Mouse (Mus musculus) v-Abl transformed pro-B cells (cell line): ENCODE results near the gene Cfap61.

ENCODE experiments used
- in situ Hi-C, 2 experiments: fragments of 400-800 bp; cut with MboI; formaldehyde crosslinking; loops; one replicate each; pipeline ENCODE4 v1.15.1; 2025; ENCODE audit not compliant: unreplicated experiment in 2 of 2

The Cfap61 gene

GRCm38 (mm10) chr2:145944286-145944685 is 9.7 kb downstream of the Cfap61 start:
- in situ Hi-C loops = no loop called here

- in situ Hi-C loops = no loop called here
Observed at GRCm38 (mm10) chr2:145948402-145948954, 13.9 kb downstream of the Cfap61 start.

- in situ Hi-C loops = loop anchor here in 1 of 2 experiments (5.0 kb wide), 1 partner anchor 438 kb away; no protein-coding TSS in a partner anchor
Observed at GRCm38 (mm10) chr2:145949475-145950068, 15.0 kb downstream of the Cfap61 start.

GRCm38 (mm10) chr2:145950239-145950638 is 15.7 kb downstream of the Cfap61 start:
- in situ Hi-C loops = loop anchor here in 1 of 2 experiments (5.0 kb wide), 1 partner anchor 437 kb away; no protein-coding TSS in a partner anchor

GRCm38 (mm10) chr2:145952726-145953125 is 18.1 kb downstream of the Cfap61 start:
- in situ Hi-C loops = loop anchor here in 1 of 2 experiments (5.0 kb wide), 1 partner anchor 435 kb away; no protein-coding TSS in a partner anchor

- in situ Hi-C loops = loop anchor here (5.0 kb wide), 5 partner anchors 96 to 656 kb away; no protein-coding TSS in a partner anchor
Observed at GRCm38 (mm10) chr2:145955844-145956243, 21.3 kb downstream of the Cfap61 start.

GRCm38 (mm10) chr2:145956318-145956717 is 21.7 kb downstream of the Cfap61 start:
- in situ Hi-C loops = loop anchor here (5.0 kb wide), 5 partner anchors 96 to 656 kb away; no protein-coding TSS in a partner anchor

- in situ Hi-C loops = loop anchor here (5.0 kb wide), 5 partner anchors 95 to 655 kb away; no protein-coding TSS in a partner anchor
Observed at GRCm38 (mm10) chr2:145957450-145957849, 22.9 kb downstream of the Cfap61 start.

GRCm38 (mm10) chr2:145958097-145958496 is 23.5 kb downstream of the Cfap61 start:
- in situ Hi-C loops = loop anchor here (5.0 kb wide), 5 partner anchors 94 to 654 kb away; no protein-coding TSS in a partner anchor

GRCm38 (mm10) chr2:145958551-145958950 is 24.0 kb downstream of the Cfap61 start:
- in situ Hi-C loops = loop anchor here (5.0 kb wide), 5 partner anchors 94 to 654 kb away; no protein-coding TSS in a partner anchor

- in situ Hi-C loops = no loop called here
Observed at GRCm38 (mm10) chr2:145961861-145962260, 27.3 kb downstream of the Cfap61 start.

- in situ Hi-C loops = no loop called here
Observed at GRCm38 (mm10) chr2:145970751-145971150, 36.2 kb downstream of the Cfap61 start.

GRCm38 (mm10) chr2:145971237-145972010 is 36.8 kb downstream of the Cfap61 start:
- in situ Hi-C loops = no loop called here

GRCm38 (mm10) chr2:145972571-145972970 is 38.0 kb downstream of the Cfap61 start:
- in situ Hi-C loops = no loop called here

GRCm38 (mm10) chr2:145979616-145980015 is 45.0 kb downstream of the Cfap61 start:
- in situ Hi-C loops = no loop called here

- in situ Hi-C loops = no loop called here
Observed at GRCm38 (mm10) chr2:145980881-145981280, 46.3 kb downstream of the Cfap61 start.

- in situ Hi-C loops = no loop called here
Observed at GRCm38 (mm10) chr2:145981699-145982112, 47.1 kb downstream of the Cfap61 start.

GRCm38 (mm10) chr2:145982317-145983045 is 47.9 kb downstream of the Cfap61 start:
- in situ Hi-C loops = no loop called here

GRCm38 (mm10) chr2:145987757-145988156 is 53.2 kb downstream of the Cfap61 start:
- in situ Hi-C loops = no loop called here

GRCm38 (mm10) chr2:145990446-145990845 is 55.9 kb downstream of the Cfap61 start:
- in situ Hi-C loops = no loop called here
